Mouse (Mus musculus): ENCODE results near the gene Dnajc6. TPM values are rescaled to one million over a fixed set of nuclear protein-coding genes. Genes with fewer than 3 reads are reported as not detected.

Dnajc6 gene
- polyA plus RNA-seq, 1 experiment from 2014 or later, result 0.81 TPM

- Histone ChIP-seq H3K27ac (replicated peaks) (no peak overlapping the region), H3K4me3 (ENCODE audit: low read depth, low read length) (peak overlapping the region; percentile 38), H3K4me2 (replicated peaks; ENCODE audit: low read depth) (peak overlapping the region; percentile 62), H3K4me1 (replicated peaks; ENCODE audit: control insufficient read depth, insufficient read depth) (peaks cover 4% of the 10 kb centered on the region; the same call in 1 of the 2 replicates), H3K36me3 (ENCODE audit: control insufficient read depth, insufficient read depth, low read length) (no peaks in the 10 kb centered on the region), H3K27me3 (ENCODE audit: control insufficient read depth, insufficient read depth, low read length) (no peaks in the 10 kb centered on the region), H3K9me3 (ENCODE audit: control insufficient read depth, low read length) (no peaks in the 10 kb centered on the region), H3K9ac (ENCODE audit: low read length) (peak overlapping the region; percentile 23; the same call in 1 of the 2 replicates)
- TF ChIP-seq EP300 (optimal IDR thresholded peaks at IDR 0.05), result no peak
- no peak for TF ChIP-seq CTCF (IDR thresholded peaks at IDR 0.05; ENCODE audit: low read depth)
- no peak for ATAC-seq (ENCODE audit: low FRiP score, low TSS enrichment)
- 3% methylated on average over 10 of the region's 10 CpGs for WGBS
- DNase-seq (ENCODE audit: low spot score), result no peak
Measured at GRCm38 (mm10) chr4:101508431-101508830, 12.0 kb downstream of the Dnajc6 start.

- Histone ChIP-seq H3K4me3 (ENCODE audit: low read depth, low read length) (peak overlapping the region; percentile 38), H3K4me1 (replicated peaks; ENCODE audit: control insufficient read depth, insufficient read depth) (peaks cover 4% of the 10 kb centered on the region; the same call in 1 of the 2 replicates), H3K4me2 (replicated peaks; ENCODE audit: low read depth) (peak overlapping the region; percentile 62), H3K9me3 (ENCODE audit: control insufficient read depth, low read length) (no peaks in the 10 kb centered on the region), H3K36me3 (ENCODE audit: control insufficient read depth, insufficient read depth, low read length) (no peaks in the 10 kb centered on the region), H3K9ac (ENCODE audit: low read length) (peak overlapping the region; percentile 23), H3K27me3 (ENCODE audit: control insufficient read depth, insufficient read depth, low read length) (no peaks in the 10 kb centered on the region), H3K27ac (replicated peaks) (no peak overlapping the region)
- DNase-seq (ENCODE audit: low spot score) (peak; percentile 50), ATAC-seq (ENCODE audit: low FRiP score, low TSS enrichment) (peak; percentile 56; the same call in 1 of the 2 replicates)
- TF ChIP-seq CTCF (IDR thresholded peaks at IDR 0.05; ENCODE audit: low read depth) (no peak), EP300 (optimal IDR thresholded peaks at IDR 0.05) (no peak)
- WGBS, result 8% methylated on average over 30 of the region's 30 CpGs
Measured at GRCm38 (mm10) chr4:101508851-101509577, 12.6 kb downstream of the Dnajc6 start.

GRCm38 (mm10) chr4:101510111-101510903 lies 13.9 kb downstream of the Dnajc6 start:
- WGBS, result 72% methylated on average over 8 of the region's 8 CpGs
- Histone ChIP-seq H3K9ac (ENCODE audit: low read length) (no peak overlapping the region), H3K4me1 (replicated peaks; ENCODE audit: control insufficient read depth, insufficient read depth) (peaks cover 4% of the 10 kb centered on the region; the same call in 1 of the 2 replicates), H3K27ac (replicated peaks) (no peak overlapping the region), H3K27me3 (ENCODE audit: control insufficient read depth, insufficient read depth, low read length) (no peaks in the 10 kb centered on the region), H3K4me2 (replicated peaks; ENCODE audit: low read depth) (no peak overlapping the region), H3K4me3 (ENCODE audit: low read depth, low read length) (no peak overlapping the region), H3K36me3 (ENCODE audit: control insufficient read depth, insufficient read depth, low read length) (no peaks in the 10 kb centered on the region), H3K9me3 (ENCODE audit: control insufficient read depth, low read length) (no peaks in the 10 kb centered on the region)
- DNase-seq (ENCODE audit: low spot score), result no peak
- TF ChIP-seq CTCF (IDR thresholded peaks at IDR 0.05; ENCODE audit: low read depth), result no peak
- no peak for TF ChIP-seq EP300 (optimal IDR thresholded peaks at IDR 0.05)
- no peak for ATAC-seq (ENCODE audit: low FRiP score, low TSS enrichment)

GRCm38 (mm10) chr4:101510904-101511210 lies 14.4 kb downstream of the Dnajc6 start:
- H3K4me2 ChIP-seq (replicated peaks; ENCODE audit: low read depth), result no peak overlapping the region
- DNase-seq (ENCODE audit: low spot score), result no peak
- no peak overlapping the region for H3K9ac ChIP-seq (ENCODE audit: low read length)
- H3K27ac ChIP-seq (replicated peaks), result no peak overlapping the region
- ATAC-seq (ENCODE audit: low FRiP score, low TSS enrichment), result no peak
- H3K4me3 ChIP-seq (ENCODE audit: low read depth, low read length), result no peak overlapping the region
- TF ChIP-seq CTCF (IDR thresholded peaks at IDR 0.05; ENCODE audit: low read depth) (no peak), EP300 (optimal IDR thresholded peaks at IDR 0.05) (no peak)
- 55% methylated on average over 5 of the region's 5 CpGs for WGBS
- peaks cover 4% of the 10 kb centered on the region; the same call in 1 of the 2 replicates for H3K4me1 ChIP-seq (replicated peaks; ENCODE audit: control insufficient read depth, insufficient read depth)
- no peaks in the 10 kb centered on the region for H3K27me3 ChIP-seq (ENCODE audit: control insufficient read depth, insufficient read depth, low read length)
- H3K9me3 ChIP-seq (ENCODE audit: control insufficient read depth, low read length), result no peaks in the 10 kb centered on the region
- no peaks in the 10 kb centered on the region for H3K36me3 ChIP-seq (ENCODE audit: control insufficient read depth, insufficient read depth, low read length)

- Histone ChIP-seq H3K4me1 (replicated peaks; ENCODE audit: control insufficient read depth, insufficient read depth) (peaks cover 4% of the 10 kb centered on the region; the same call in 1 of the 2 replicates), H3K9me3 (ENCODE audit: control insufficient read depth, low read length) (no peaks in the 10 kb centered on the region), H3K27ac (replicated peaks) (no peak overlapping the region), H3K4me2 (replicated peaks; ENCODE audit: low read depth) (no peak overlapping the region), H3K36me3 (ENCODE audit: control insufficient read depth, insufficient read depth, low read length) (no peaks in the 10 kb centered on the region), H3K9ac (ENCODE audit: low read length) (no peak overlapping the region), H3K4me3 (ENCODE audit: low read depth, low read length) (no peak overlapping the region), H3K27me3 (ENCODE audit: control insufficient read depth, insufficient read depth, low read length) (no peaks in the 10 kb centered on the region)
- WGBS, result 87% methylated on average over 5 of the region's 5 CpGs
- DNase-seq (ENCODE audit: low spot score) (no peak), ATAC-seq (ENCODE audit: low FRiP score, low TSS enrichment) (no peak)
- no peak for TF ChIP-seq CTCF (IDR thresholded peaks at IDR 0.05; ENCODE audit: low read depth)
Measured at GRCm38 (mm10) chr4:101511768-101512521, 15.5 kb downstream of the Dnajc6 start.

Measured in stomach, postnatal 0 days (tissue).